Mouse (Mus musculus): ENCODE data around the gene Hdac5. TPM values are rescaled to one million over a fixed set of nuclear protein-coding genes. Genes with fewer than 3 reads are reported as not detected.
A peak's percentile ranks its signal among the peaks of the same experiment; 100 is the strongest.

Gene Hdac5
- total and polyA plus RNA-seq, 3 experiments: 24.4 to 42.8 (median 30.7) TPM

DNA sequence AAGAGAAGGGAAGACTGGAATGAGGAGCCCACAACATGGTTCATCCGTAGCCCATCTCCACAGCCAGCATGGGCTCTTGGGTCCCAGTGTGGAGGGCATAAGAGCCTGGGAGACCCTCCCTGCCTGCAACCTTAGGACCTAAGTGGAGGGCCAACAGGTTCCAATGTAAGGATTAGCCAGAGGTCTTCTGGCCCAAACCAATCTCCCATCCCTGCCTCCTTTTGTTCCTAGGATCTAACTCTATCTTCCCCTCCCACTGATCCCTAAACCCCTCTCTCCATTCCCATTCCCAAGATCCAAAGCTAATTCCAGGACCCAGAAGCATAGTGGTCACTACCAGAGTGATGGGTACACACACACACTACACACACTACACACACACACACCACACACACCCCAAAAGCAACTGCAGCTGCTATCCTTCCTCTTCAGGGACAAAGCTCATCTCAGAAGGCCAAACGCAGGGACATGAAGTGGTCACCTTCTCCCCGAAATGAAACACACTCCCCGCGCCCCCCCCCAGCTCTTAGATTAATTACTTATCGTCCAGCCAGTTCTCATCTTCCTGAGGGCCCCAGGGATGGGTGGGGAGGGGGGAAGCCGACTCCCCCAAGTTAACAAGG lies 1.2 kb downstream of the Hdac5 start:
- DNase-seq (ENCODE audit: low spot score) (no peak), ATAC-seq (ENCODE audit: extremely low read depth, insufficient number of reproducible peaks, low FRiP score, poor library complexity, severe bottlenecking) (no peak)
- Histone ChIP-seq H3K9me3 (replicated peaks) (no peaks in the 10 kb centered on the region), H3K36me3 (replicated peaks) (no peaks in the 10 kb centered on the region), H3K27me3 (ENCODE audit: insufficient read depth, low read length) (peaks cover 62% of the 10 kb centered on the region), H3K4me3 (ENCODE audit: low read depth, low read length) (peak overlapping the region; percentile 79; the same call in 1 of the 2 replicates), H3K4me1 (ENCODE audit: insufficient read depth, low read depth, low read length) (peaks cover 51% of the 10 kb centered on the region)
- TF ChIP-seq GATA2 (IDR thresholded peaks at IDR 0.05; ENCODE audit: borderline replicate concordance, low read depth, low read length): no peak
- TF ChIP-seq POLR2AphosphoS5 (IDR thresholded peaks at IDR 0.05; ENCODE audit: insufficient replicate concordance, low read depth, low read length): no peak
- TF ChIP-seq TAL1 (conservative IDR thresholded peaks at IDR 0.05; ENCODE audit: low read depth, low read length): no peak
- TF ChIP-seq GATA1 (IDR thresholded peaks at IDR 0.05; ENCODE audit: borderline replicate concordance, low read length): no peak
- TF ChIP-seq CTCF (IDR thresholded peaks at IDR 0.05; ENCODE audit: low read depth, low read length): no peak

DNA sequence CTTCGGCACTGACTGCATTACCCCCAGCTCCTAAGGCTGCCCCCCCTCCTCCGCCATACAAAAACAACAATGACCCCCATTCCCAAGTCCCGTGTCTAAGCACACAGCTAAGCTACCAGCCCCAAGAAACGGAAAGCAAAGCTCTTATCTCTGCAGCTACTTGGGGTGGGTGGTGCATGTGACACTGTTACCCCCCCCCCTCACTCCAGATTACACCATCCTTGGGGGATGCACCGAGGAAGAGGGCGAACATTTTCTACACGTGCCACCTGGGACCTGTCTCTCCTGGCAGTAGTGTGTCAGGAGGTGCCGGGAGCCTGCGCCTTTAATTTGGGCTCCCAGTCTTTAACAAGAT lies 1.8 kb downstream of the Hdac5 start:
- Histone ChIP-seq H3K9me3 (replicated peaks) (no peaks in the 10 kb centered on the region), H3K27me3 (ENCODE audit: insufficient read depth, low read length) (peaks cover 65% of the 10 kb centered on the region), H3K4me1 (ENCODE audit: insufficient read depth, low read depth, low read length) (peaks cover 57% of the 10 kb centered on the region), H3K4me3 (ENCODE audit: low read depth, low read length) (no peak overlapping the region), H3K36me3 (replicated peaks) (no peaks in the 10 kb centered on the region)
- no peak for ATAC-seq (ENCODE audit: extremely low read depth, insufficient number of reproducible peaks, low FRiP score, poor library complexity, severe bottlenecking)
- TF ChIP-seq GATA2 (IDR thresholded peaks at IDR 0.05; ENCODE audit: borderline replicate concordance, low read depth, low read length) (no peak), POLR2AphosphoS5 (IDR thresholded peaks at IDR 0.05; ENCODE audit: insufficient replicate concordance, low read depth, low read length) (no peak), TAL1 (conservative IDR thresholded peaks at IDR 0.05; ENCODE audit: low read depth, low read length) (no peak), CTCF (IDR thresholded peaks at IDR 0.05; ENCODE audit: low read depth, low read length) (no peak), GATA1 (IDR thresholded peaks at IDR 0.05; ENCODE audit: borderline replicate concordance, low read length) (no peak)
- no peak for DNase-seq (ENCODE audit: low spot score)

DNA sequence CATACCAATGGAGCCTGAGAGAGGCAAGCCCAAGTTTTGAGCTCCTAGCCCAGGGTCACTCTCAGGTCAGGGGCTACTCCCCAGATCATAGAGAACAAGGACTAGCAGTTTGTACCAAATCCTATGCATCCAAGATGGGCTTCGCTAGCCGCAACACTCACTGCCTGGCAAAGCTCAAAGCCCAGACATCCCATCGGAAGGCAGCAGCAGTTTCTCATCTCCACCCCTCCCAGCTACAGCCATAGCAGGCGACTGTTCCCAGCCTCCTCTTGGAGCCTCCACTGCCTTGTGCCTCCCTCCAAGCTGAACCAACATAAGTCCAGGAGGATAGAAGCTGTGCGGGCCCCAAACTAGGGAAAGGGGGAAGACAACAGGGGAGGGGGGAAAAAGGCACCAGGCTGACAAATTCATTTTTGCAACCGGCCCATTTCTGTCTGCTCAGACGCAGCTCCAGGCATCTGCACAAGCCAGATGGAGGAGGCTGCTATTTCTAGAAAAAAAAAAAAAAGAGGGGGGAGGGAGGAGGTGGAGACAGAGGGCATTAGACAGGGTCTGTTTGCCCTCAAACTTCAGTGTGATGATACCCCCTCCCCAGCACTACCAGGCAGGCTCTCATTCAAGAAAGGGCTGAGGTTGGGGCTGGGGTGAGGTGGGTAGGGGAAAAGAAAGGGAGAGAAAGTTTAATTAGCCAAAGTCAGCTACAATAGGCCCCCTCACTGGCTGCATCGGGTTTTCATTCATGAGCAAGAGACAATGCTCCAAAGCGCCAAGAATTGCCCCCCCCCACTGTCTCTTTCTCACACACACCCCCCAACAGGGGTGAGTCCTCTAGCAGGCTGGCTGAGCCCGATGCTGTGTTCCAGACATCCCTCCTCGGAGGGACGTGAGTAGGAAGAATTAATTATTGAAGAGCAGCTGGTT lies 2.4 kb downstream of the Hdac5 start:
- ATAC-seq (ENCODE audit: extremely low read depth, insufficient number of reproducible peaks, low FRiP score, poor library complexity, severe bottlenecking) (no peak), DNase-seq (ENCODE audit: low spot score) (no peak)
- H3K4me1 ChIP-seq (ENCODE audit: insufficient read depth, low read depth, low read length): peaks cover 63% of the 10 kb centered on the region
- H3K9me3 ChIP-seq (replicated peaks): no peaks in the 10 kb centered on the region
- no peak overlapping the region for H3K4me3 ChIP-seq (ENCODE audit: low read depth, low read length)
- H3K36me3 ChIP-seq (replicated peaks): no peaks in the 10 kb centered on the region
- H3K27me3 ChIP-seq (ENCODE audit: insufficient read depth, low read length): peaks cover 61% of the 10 kb centered on the region
- no peak for TF ChIP-seq CTCF (IDR thresholded peaks at IDR 0.05; ENCODE audit: low read depth, low read length)
- TF ChIP-seq TAL1 (conservative IDR thresholded peaks at IDR 0.05; ENCODE audit: low read depth, low read length): no peak
- TF ChIP-seq GATA1 (IDR thresholded peaks at IDR 0.05; ENCODE audit: borderline replicate concordance, low read length): no peak
- TF ChIP-seq GATA2 (IDR thresholded peaks at IDR 0.05; ENCODE audit: borderline replicate concordance, low read depth, low read length): no peak
- no peak for TF ChIP-seq POLR2AphosphoS5 (IDR thresholded peaks at IDR 0.05; ENCODE audit: insufficient replicate concordance, low read depth, low read length)

DNA sequence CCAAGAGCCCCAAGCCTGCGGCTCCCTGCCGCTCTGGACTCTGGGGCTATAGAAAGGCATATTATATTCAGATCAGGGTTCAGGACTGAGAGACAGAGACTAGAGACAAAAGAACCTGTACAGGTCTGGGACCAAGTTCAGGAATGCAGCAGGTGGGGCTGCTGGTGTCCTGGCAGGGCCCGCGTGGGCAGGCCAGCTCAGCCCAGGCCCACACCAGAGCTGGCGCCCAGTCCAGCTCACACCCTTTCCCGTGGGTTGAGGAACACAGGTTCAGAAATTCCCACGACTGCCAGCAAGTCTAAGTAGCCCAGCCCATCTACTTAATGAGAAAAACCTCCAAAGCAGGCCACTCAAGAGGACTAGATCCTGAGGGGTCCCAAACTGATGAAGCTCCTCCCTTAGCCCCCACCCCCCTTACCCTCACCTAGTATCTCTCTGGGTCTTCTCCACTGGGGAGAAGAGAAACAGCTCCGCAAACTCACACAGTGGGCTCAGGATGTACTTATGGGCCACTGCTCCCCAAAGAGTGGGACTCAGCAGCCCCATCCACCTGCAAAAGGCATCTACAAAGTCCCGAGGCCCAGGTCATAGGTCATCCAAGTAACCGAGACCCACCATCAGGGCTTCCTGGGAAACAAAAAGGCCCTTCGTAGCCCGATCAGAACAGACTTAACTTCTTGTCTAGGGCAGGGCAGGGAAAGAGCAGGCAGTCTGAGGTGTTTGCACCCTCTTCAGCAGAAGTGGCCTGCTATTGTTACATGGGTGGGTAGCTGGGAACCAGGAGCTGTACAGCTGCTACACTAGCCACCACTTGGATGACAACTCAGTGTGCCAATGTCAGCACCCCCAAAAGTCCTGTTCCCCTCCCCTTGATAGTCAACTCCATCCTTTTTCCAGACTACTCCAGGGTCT lies 3.6 kb downstream of the Hdac5 start:
- Histone ChIP-seq H3K27me3 (ENCODE audit: insufficient read depth, low read length) (peaks cover 57% of the 10 kb centered on the region), H3K4me1 (ENCODE audit: insufficient read depth, low read depth, low read length) (peaks cover 75% of the 10 kb centered on the region)

DNA sequence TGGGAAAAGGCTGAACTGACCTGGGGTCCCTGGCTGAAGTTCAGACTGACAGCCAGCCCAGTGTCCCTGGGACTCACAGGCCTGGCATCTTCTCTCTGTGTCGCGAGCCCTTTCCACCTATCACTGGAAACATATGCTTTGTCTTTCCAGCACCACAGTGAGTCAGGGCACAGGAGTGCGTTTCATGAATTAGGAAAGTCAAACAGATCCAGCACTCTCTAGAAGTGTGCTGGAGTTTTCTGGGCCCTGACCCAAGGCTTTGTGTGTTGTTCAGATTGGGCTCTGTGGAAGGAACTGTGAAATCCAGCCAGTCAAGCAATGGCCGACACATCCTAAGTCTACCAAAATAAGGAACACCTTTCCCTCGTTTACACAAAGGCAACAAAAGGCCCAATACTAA lies 4.7 kb downstream of the Hdac5 start:
- no peak overlapping the region for H3K4me3 ChIP-seq (ENCODE audit: low read depth, low read length)
- H3K27me3 ChIP-seq (ENCODE audit: insufficient read depth, low read length): peaks cover 57% of the 10 kb centered on the region
- no peaks in the 10 kb centered on the region for H3K9me3 ChIP-seq (replicated peaks)
- DNase-seq (ENCODE audit: low spot score) (no peak), ATAC-seq (ENCODE audit: extremely low read depth, insufficient number of reproducible peaks, low FRiP score, poor library complexity, severe bottlenecking) (no peak)
- TF ChIP-seq TAL1 (conservative IDR thresholded peaks at IDR 0.05; ENCODE audit: low read depth, low read length) (no peak), POLR2AphosphoS5 (IDR thresholded peaks at IDR 0.05; ENCODE audit: insufficient replicate concordance, low read depth, low read length) (no peak), CTCF (IDR thresholded peaks at IDR 0.05; ENCODE audit: low read depth, low read length) (no peak), GATA1 (IDR thresholded peaks at IDR 0.05; ENCODE audit: borderline replicate concordance, low read length) (no peak), GATA2 (IDR thresholded peaks at IDR 0.05; ENCODE audit: borderline replicate concordance, low read depth, low read length) (no peak)
- peaks cover 79% of the 10 kb centered on the region for H3K4me1 ChIP-seq (ENCODE audit: insufficient read depth, low read depth, low read length)
- H3K36me3 ChIP-seq (replicated peaks): no peaks in the 10 kb centered on the region

More for the DNA sequence above, 3.6 kb downstream of the Hdac5 start:
- H3K4me3 ChIP-seq (ENCODE audit: low read depth, low read length): no peak overlapping the region
- DNase-seq (ENCODE audit: low spot score) (no peak), ATAC-seq (ENCODE audit: extremely low read depth, insufficient number of reproducible peaks, low FRiP score, poor library complexity, severe bottlenecking) (no peak)
- no peaks in the 10 kb centered on the region for H3K36me3 ChIP-seq (replicated peaks)
- no peak for TF ChIP-seq GATA2 (IDR thresholded peaks at IDR 0.05; ENCODE audit: borderline replicate concordance, low read depth, low read length)
- no peak for TF ChIP-seq GATA1 (IDR thresholded peaks at IDR 0.05; ENCODE audit: borderline replicate concordance, low read length)
- no peak for TF ChIP-seq CTCF (IDR thresholded peaks at IDR 0.05; ENCODE audit: low read depth, low read length)
- no peaks in the 10 kb centered on the region for H3K9me3 ChIP-seq (replicated peaks)

Data from G1E (cell line).